Mouse (Mus musculus) cerebellum, adult 9-10 months (tissue): ENCODE measurements around the gene Gps2.
"Not testable (repeated sequence)": the region's sequence is repeated elsewhere in the genome, so short reads cannot be mapped to it uniquely, and the experiment has no call there.

ENCODE experiments used
- DNase-seq: peaks from one replicate; pipeline ENCODE4 v3.0.0; 2022

The Gps2 gene

GRCm38 (mm10) chr11:69938401-69938979, 24.8 kb downstream of the Gps2 start:
- no peak for DNase-seq

- DNase-seq, result no peak
Measured at GRCm38 (mm10) chr11:69939181-69939580, 25.5 kb downstream of the Gps2 start.

DNA sequence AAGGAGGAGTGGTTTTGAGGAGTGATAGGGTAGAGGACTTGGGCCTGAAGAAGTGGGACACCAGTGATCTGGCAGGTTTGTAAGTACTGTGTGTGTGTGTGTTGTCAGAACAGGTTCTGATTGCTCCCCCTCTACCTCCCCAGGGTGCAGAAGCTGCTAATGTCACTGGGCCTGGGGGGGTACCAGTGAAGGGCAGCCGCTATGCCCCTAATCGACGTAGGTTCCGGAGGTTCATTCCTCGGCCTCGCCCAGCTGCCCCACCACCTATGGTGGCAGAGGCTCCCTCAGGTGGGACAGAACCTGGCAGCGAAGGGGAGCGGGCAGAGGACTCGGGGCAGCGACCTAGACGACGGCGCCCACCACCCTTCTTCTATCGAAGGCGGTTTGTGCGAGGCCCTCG, 26.0 kb downstream of the Gps2 start:
- no peak for DNase-seq

DNA sequence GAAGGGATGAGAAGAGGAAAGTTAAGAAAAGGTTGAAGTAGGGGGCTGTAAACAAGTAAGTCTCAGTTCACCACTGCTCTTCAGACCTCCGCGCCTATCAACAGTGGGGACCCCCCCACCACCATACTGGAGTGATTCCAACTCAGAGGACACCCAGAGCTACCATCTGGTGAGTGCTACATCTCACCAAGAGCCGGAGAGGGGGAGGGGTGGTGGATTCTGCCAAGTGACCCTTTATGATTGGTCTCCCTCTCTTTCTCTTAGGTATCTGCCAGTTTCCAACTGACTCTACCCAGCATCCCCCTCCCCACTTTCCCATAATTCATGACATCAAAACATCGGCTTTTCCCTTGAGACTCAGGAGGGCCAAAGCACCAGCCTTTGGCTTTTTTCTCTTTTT, 27.3 kb downstream of the Gps2 start:
- no peak for DNase-seq

DNA sequence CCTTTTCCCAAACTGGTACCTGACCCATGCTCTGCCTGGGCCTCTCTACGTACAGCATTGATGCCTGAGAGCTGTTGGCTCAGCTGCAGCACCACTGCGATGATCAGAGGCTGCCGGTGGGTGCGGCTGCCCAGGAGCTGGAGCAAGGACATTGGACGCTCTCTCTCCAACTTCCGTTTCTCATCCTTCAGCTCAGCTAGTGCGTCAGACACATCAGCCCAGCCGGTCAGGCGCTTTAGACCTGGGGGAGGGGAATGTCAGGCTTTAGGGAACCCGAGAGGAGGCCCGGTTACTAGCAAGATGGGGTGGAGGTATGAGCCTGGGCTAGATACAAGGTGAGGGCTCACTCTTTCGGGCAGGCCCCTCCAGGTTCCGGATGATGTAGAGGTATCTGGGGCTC, 31.5 kb downstream of the Gps2 start:
- DNase-seq, result no peak

DNA sequence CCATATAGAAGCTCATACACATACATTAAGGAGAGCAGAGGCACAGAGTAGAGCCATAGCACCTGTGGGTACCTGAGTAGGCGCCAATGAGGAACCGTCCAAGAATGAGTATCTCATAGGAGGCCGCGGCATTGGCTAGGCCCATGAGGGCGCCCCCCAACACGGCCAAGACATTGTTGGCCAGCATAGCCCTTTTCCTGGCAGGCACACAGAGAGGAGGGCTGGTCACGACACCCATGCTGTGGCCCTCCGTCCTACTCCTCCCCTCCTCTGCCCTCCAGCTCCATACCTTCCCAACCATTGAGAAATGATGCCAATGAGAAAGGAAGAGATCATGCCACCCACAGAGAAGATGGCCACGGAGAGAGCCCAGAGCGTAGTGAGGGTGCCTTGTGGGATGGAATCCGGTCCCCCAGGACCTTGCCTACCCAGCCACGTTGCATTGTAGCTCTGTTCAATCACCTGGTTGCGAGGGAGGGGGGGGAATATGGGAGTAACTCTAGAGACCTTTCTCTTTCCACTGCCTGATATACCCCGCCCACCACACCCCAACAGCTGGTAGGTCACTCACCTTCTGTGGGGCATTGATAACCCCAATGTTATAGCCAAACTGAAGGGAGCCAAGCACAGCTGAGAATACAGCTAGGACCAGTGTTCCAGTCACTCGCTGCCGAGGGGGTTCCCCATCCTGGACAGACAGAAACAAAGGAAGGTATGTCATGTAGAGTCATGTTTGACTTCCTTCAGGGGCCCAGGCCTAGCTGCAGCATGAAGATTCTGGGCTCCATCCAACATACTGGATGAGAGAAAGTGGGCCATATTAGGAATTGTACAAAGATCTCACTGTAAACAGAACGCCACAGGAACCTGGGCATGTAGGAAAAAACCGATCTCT, 32.6 kb downstream of the Gps2 start:
- DNase-seq, result no peak

DNA sequence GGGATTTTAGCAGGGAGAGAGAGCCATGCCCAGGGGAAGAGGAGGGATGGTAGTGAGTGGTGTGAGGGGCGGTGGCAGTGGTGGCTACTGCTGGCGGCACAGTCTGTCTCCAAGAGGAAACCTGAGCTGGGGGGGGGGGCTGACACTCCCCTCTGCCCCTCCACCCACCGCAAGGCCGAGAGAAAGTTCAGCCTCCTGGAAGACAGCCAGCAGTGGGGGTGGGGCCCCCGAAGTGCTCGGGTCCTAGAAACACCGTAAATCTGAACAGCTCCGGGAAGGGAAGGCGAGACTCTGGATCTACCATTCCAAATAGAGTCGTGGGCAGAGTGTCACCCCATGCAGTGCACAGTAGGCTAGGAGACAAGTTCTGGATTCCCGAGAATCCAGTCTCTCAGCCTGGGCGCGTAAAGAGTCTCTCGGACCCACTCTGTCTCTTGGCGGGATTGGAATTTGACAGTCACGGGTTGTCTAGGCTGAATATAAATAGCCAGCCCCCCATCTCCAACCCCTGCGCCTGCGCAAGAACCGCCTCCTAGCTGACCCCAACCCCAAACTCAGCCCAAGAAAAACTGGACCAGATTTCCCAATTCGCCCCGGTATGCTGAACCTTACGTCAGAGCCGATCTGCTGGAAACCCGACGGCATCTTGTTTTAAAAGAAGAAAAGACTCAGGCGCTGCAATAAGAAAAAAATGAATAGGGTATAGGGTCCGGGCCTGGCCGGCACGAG, 33.8 kb downstream of the Gps2 start:
- no peak for DNase-seq

- DNase-seq, result peak; percentile 42
Measured at GRCm38 (mm10) chr11:69948066-69948762, 34.5 kb downstream of the Gps2 start, which contains the start of gene Slc2a4. Gene Slc2a4 (minus strand): TSS chr11:69948188.

GRCm38 (mm10) chr11:69948763-69949150, 35.1 kb downstream of the Gps2 start:
- peak; percentile 82 for DNase-seq

DNA sequence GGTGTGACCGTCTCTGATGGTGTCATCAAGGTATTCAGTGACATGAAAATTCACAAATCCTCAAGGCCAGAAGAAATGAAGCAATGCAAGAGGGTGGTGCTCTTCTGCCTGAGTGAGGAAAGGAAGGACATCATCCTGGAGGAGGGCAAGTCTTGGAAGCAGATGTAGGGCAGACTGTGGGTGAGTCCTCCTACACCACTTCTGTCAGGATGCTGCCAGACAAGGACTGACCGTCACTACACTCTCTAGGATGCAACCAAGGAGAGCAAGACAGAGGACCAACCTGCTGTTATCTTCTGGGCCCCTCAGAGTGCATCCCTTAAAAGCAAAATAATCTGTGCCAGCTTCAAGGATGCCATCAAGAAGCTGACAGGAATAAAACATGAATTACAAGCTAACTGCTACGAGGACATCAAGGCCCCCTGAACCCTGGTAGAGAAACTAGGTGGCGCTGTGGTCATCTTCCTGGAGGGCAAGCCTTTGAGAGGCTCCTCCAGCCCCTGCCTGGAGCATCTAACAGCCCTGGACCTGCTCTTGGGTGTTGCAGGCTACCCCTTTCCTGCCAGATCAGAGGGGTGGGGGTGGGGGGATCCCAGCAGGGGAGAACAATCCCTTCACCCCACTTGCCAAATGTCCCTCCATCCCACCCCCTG, 37.2 kb downstream of the Gps2 start:
- no peak for DNase-seq

GRCm38 (mm10) chr11:69952274-69952673, 38.6 kb downstream of the Gps2 start:
- no peak for DNase-seq

GRCm38 (mm10) chr11:69953267-69953915, 39.7 kb downstream of the Gps2 start:
- DNase-seq, result no peak

- DNase-seq, result not testable (repeated sequence)
Measured at GRCm38 (mm10) chr11:69955618-69956017, 41.9 kb downstream of the Gps2 start.

DNA sequence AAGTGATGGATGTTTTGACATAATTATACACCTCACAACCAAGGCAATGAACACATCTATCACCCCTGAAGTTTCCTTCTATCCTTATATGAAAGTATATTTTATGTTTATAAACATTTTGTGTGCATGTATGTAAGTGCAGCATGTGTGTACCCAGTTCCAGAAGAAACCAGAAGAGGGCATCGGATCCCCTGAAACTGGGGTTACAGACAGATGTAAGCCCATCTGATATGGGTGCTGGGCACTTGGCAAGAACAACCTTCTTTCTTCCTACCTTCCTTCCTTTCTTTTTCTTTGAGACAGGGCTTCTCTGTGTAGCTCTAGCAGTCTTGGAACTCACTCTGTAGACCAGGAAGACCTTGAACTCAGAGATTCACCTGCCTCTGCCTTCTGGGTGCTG, 42.5 kb downstream of the Gps2 start:
- DNase-seq, result no peak

GRCm38 (mm10) chr11:69960616-69961015, 46.9 kb downstream of the Gps2 start:
- DNase-seq, result no peak

DNA sequence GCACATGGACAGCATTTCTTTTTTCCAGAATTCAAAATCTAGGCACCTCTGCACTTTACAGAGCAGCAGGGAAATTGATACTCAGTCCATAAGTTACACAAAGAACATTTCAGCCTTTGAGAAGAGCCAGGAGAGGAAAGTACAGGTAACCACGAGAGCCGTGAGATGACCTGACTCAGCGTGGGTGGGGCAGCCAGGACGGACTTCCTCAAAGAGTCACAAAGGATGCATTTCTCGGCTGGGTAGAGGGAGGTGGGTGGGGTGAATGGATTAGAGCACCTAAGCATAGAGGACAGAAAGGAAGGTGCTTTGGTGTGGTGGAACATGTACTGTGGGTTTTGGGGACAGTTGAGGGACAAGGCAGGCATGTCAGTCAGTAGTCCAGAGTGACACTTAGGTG, 48.2 kb downstream of the Gps2 start:
- DNase-seq, result no peak

DNA sequence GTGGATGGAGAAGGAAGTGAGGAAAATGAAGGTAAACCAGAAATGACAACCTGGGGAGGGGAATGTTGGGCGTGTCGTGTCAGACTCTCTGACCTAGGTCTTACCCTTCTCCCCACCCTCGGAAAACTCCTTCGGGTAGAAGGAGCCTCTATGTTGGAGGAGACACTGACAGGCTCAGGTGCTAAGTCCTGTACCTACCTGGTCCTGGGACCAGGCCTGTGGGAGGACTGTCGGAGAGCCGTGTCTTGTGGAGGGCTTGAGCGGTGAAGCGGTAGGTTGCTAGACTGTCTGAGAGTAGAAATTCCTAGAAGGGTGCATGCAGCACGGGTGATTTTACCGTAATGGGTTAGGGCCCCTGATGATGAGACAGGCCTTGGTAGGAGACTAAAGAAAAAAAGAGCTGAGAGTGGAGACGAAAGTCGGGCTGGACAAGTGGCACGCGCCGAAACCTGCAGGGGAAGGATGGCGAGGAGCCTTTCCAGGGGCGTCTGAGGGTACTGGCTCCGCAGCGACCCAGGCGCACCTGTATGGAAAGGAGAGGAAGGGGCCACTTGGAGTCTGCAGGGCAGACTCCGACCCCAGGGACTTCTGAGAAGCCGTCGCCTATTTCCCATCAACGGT, 51.1 kb downstream of the Gps2 start, which contains the start of gene Cldn7:
Cldn7 (plus strand) TSS at position 130 of the 621 bp plus-strand sequence.
- no peak for DNase-seq

GRCm38 (mm10) chr11:69965271-69966005, 51.8 kb downstream of the Gps2 start:
- no peak for DNase-seq
